Mouse (Mus musculus): ENCODE results near the gene Praf2. TPM values are rescaled to one million over a fixed set of nuclear protein-coding genes. Genes with fewer than 3 reads are reported as not detected.
"Not testable (repeated sequence)": the region's sequence is repeated elsewhere in the genome, so short reads cannot be mapped to it uniquely, and the experiment has no call there.

Gene Praf2
- 76.5 and 78.4 TPM in 2 replicates for polyA plus RNA-seq (2016; fragmentation: Nextera tagmentation; extraction: Ambion mirVana)

GRCm38 (mm10) chrX:7728215-7728921 is at the start of gene Praf2:
Gene Praf2 (plus strand): TSS chrX:7728439.
- Histone ChIP-seq H3K4me3 (peak within 1 kb of the TSS; percentile 56), H3K27ac (peak within 1 kb of the TSS; percentile 81), H3K27me3 (ENCODE audit: poor library complexity, severe bottlenecking) (no peaks in the 10 kb centered on the region), H3K4me1 (peaks cover 16% of the 10 kb centered on the region), H3K9me3 (peaks cover 6% of the 10 kb centered on the region; the same call in 1 of the 2 replicates), H3K36me3 (replicated peaks) (peaks cover 26% of the 10 kb centered on the region)
- WGBS, result 19% methylated on average over 42 of the region's 42 CpGs
- DNase-seq (ENCODE audit: extremely low spot score, low spot score), result peak; percentile 68

- no peak for DNase-seq (ENCODE audit: extremely low spot score, low spot score)
- H3K4me3 ChIP-seq, result no peak overlapping the region
- 43% methylated on average over 3 of the region's 3 CpGs for WGBS
- peaks cover 15% of the 10 kb centered on the region for H3K27me3 ChIP-seq (ENCODE audit: poor library complexity, severe bottlenecking)
- H3K9me3 ChIP-seq, result no peaks in the 10 kb centered on the region; the same call in 1 of the 2 replicates
- H3K36me3 ChIP-seq (replicated peaks), result no peaks in the 10 kb centered on the region
- H3K27ac ChIP-seq, result no peak overlapping the region
- peaks cover 7% of the 10 kb centered on the region for H3K4me1 ChIP-seq
Measured at GRCm38 (mm10) chrX:7678986-7679385, 49.3 kb upstream of the Praf2 start.

- DNase-seq (ENCODE audit: extremely low spot score, low spot score), result peak; percentile 84
- H3K4me1 ChIP-seq, result peaks cover 4% of the 10 kb centered on the region
- 19% methylated on average over 27 of the region's 27 CpGs for WGBS
- H3K4me3 ChIP-seq, result peak overlapping the region; percentile 46
- H3K9me3 ChIP-seq, result no peaks in the 10 kb centered on the region; the same call in 1 of the 2 replicates
- no peaks in the 10 kb centered on the region for H3K36me3 ChIP-seq (replicated peaks)
- peaks cover 12% of the 10 kb centered on the region for H3K27me3 ChIP-seq (ENCODE audit: poor library complexity, severe bottlenecking)
- H3K27ac ChIP-seq, result 0 out of 2 replicates have a peak overlapping the region, but pooled peaks have one; percentile 35
Measured at GRCm38 (mm10) chrX:7679405-7680056, 48.7 kb upstream of the Praf2 start.

GRCm38 (mm10) chrX:7680057-7680412 is 48.2 kb upstream of the Praf2 start:
- Histone ChIP-seq H3K4me3 (peak overlapping the region; percentile 46), H3K27me3 (ENCODE audit: poor library complexity, severe bottlenecking) (peaks cover 12% of the 10 kb centered on the region), H3K4me1 (no peaks in the 10 kb centered on the region), H3K27ac (0 out of 2 replicates have a peak overlapping the region, but pooled peaks have one; percentile 35), H3K9me3 (no peaks in the 10 kb centered on the region; the same call in 1 of the 2 replicates), H3K36me3 (replicated peaks) (no peaks in the 10 kb centered on the region)
- no peak for DNase-seq (ENCODE audit: extremely low spot score, low spot score)
- WGBS, result 25% methylated on average over 12 of the region's 12 CpGs

- WGBS, result 68% methylated on average over 14 of the region's 14 CpGs
Measured at GRCm38 (mm10) chrX:7680864-7681263, 47.4 kb upstream of the Praf2 start, which contains the start of gene Magix. Gene Magix (minus strand): TSS chrX:7681251.

GRCm38 (mm10) chrX:7688321-7688720 is 39.9 kb upstream of the Praf2 start:
- no peak overlapping the region for H3K4me3 ChIP-seq
- DNase-seq (ENCODE audit: extremely low spot score, low spot score), result no peak
- H3K9me3 ChIP-seq, result no peaks in the 10 kb centered on the region
- no peaks in the 10 kb centered on the region for H3K4me1 ChIP-seq
- 93% methylated on average over 2 of the region's 2 CpGs for WGBS
- H3K36me3 ChIP-seq (replicated peaks), result no peaks in the 10 kb centered on the region
- no peak overlapping the region for H3K27ac ChIP-seq
- H3K27me3 ChIP-seq (ENCODE audit: poor library complexity, severe bottlenecking), result no peaks in the 10 kb centered on the region

More at GRCm38 (mm10) chrX:7680864-7681263, 47.4 kb upstream of the Praf2 start, which contains the start of gene Magix:
- H3K36me3 ChIP-seq (replicated peaks), result no peaks in the 10 kb centered on the region
- H3K4me3 ChIP-seq, result peak within 1 kb of the TSS; percentile 46
- no peaks in the 10 kb centered on the region for H3K4me1 ChIP-seq
- H3K9me3 ChIP-seq, result no peaks in the 10 kb centered on the region; the same call in 1 of the 2 replicates
- no peak for DNase-seq (ENCODE audit: extremely low spot score, low spot score)
- 0 out of 2 replicates have a peak within 1 kb of the TSS, but pooled peaks have one; percentile 35 for H3K27ac ChIP-seq
- H3K27me3 ChIP-seq (ENCODE audit: poor library complexity, severe bottlenecking), result peaks cover 9% of the 10 kb centered on the region

- Histone ChIP-seq H3K4me1 (no peaks in the 10 kb centered on the region), H3K9me3 (no peaks in the 10 kb centered on the region), H3K4me3 (no peak overlapping the region), H3K36me3 (replicated peaks) (no peaks in the 10 kb centered on the region), H3K27ac (no peak overlapping the region), H3K27me3 (ENCODE audit: poor library complexity, severe bottlenecking) (no peaks in the 10 kb centered on the region)
- DNase-seq (ENCODE audit: extremely low spot score, low spot score), result no peak
- WGBS, result 71% methylated on average over 3 of the region's 3 CpGs
Measured at GRCm38 (mm10) chrX:7690486-7690885, 37.8 kb upstream of the Praf2 start.

GRCm38 (mm10) chrX:7692862-7693261 is 35.4 kb upstream of the Praf2 start:
- no peak for DNase-seq (ENCODE audit: extremely low spot score, low spot score)
- Histone ChIP-seq H3K4me1 (no peaks in the 10 kb centered on the region), H3K4me3 (no peak overlapping the region), H3K9me3 (no peaks in the 10 kb centered on the region), H3K27ac (no peak overlapping the region), H3K27me3 (ENCODE audit: poor library complexity, severe bottlenecking) (no peaks in the 10 kb centered on the region), H3K36me3 (replicated peaks) (no peaks in the 10 kb centered on the region)
- WGBS, result 43% methylated on average over 4 of the region's 4 CpGs

- no peak overlapping the region for H3K27ac ChIP-seq
- H3K4me3 ChIP-seq, result peak overlapping the region; percentile 65
- no peaks in the 10 kb centered on the region for H3K9me3 ChIP-seq
- no peak for DNase-seq (ENCODE audit: extremely low spot score, low spot score)
- WGBS, result 48% methylated on average over 6 of the region's 6 CpGs
- H3K27me3 ChIP-seq (ENCODE audit: poor library complexity, severe bottlenecking), result no peaks in the 10 kb centered on the region
- H3K4me1 ChIP-seq, result 0 out of 2 replicates have a peak, but pooled peaks cover 4% of the 10 kb centered on the region
- H3K36me3 ChIP-seq (replicated peaks), result peaks cover 31% of the 10 kb centered on the region
Measured at GRCm38 (mm10) chrX:7696520-7696919, 31.7 kb upstream of the Praf2 start.

GRCm38 (mm10) chrX:7696954-7697381 is 31.3 kb upstream of the Praf2 start, which contains the start of gene Gpkow:
Gene Gpkow (plus strand): TSS chrX:7697131.
- WGBS, result 9% methylated on average over 33 of the region's 33 CpGs
- Histone ChIP-seq H3K9me3 (no peaks in the 10 kb centered on the region), H3K4me1 (0 out of 2 replicates have a peak, but pooled peaks cover 4% of the 10 kb centered on the region)

GRCm38 (mm10) chrX:7713764-7714134 is 14.5 kb upstream of the Praf2 start:
- not testable (repeated sequence) for H3K9me3 ChIP-seq; H3K27me3 ChIP-seq (ENCODE audit: poor library complexity, severe bottlenecking); DNase-seq (ENCODE audit: extremely low spot score, low spot score); H3K36me3 ChIP-seq (replicated peaks); H3K4me1 ChIP-seq
- Histone ChIP-seq H3K27ac (peak overlapping the region; percentile 75; the same call in 1 of the 2 replicates), H3K4me3 (peak overlapping the region; percentile 49)
- WGBS, result 32% methylated on average over 6 of the region's 12 CpGs

More at GRCm38 (mm10) chrX:7696954-7697381, 31.3 kb upstream of the Praf2 start, which contains the start of gene Gpkow:
- H3K27me3 ChIP-seq (ENCODE audit: poor library complexity, severe bottlenecking), result no peaks in the 10 kb centered on the region
- H3K27ac ChIP-seq, result peak within 1 kb of the TSS; percentile 84
- H3K4me3 ChIP-seq, result peak within 1 kb of the TSS; percentile 65
- H3K36me3 ChIP-seq (replicated peaks), result peaks cover 36% of the 10 kb centered on the region
- DNase-seq (ENCODE audit: extremely low spot score, low spot score), result peak; percentile 78

- Histone ChIP-seq H3K4me3 (peak within 1 kb of the TSS; percentile 49), H3K27ac (peak within 1 kb of the TSS; percentile 85)
- peak; percentile 84 for DNase-seq (ENCODE audit: extremely low spot score, low spot score)
- not testable (repeated sequence) for H3K9me3 ChIP-seq; H3K36me3 ChIP-seq (replicated peaks); H3K4me1 ChIP-seq; H3K27me3 ChIP-seq (ENCODE audit: poor library complexity, severe bottlenecking)
- 16% methylated on average over 45 of the region's 60 CpGs for WGBS
Measured at GRCm38 (mm10) chrX:7714135-7714899, 13.9 kb upstream of the Praf2 start, which contains the start of gene Wdr45. Gene Wdr45 (plus strand): TSS chrX:7714333.

All from forebrain, embryonic 10.5 days (tissue).